Mouse (Mus musculus) ES-Bruce4 (cell line): ENCODE measurements at regions not wholly inside any gene's neighbourhood (a gene's known extent, or its start where the extent isn't known, plus 50 kb on each side); places are given as distances from the start of the nearest gene placed in this dataset.
A peak's percentile ranks its signal among the peaks of the same experiment; 100 is the strongest.

Experiments used
- H3K27ac ChIP-seq: 2 replicates; pipeline ENCODE4 v1.5.1; 2012; ENCODE audit warnings: low read length, inconsistent platforms; ENCODE audit not compliant: insufficient read depth
- H3K27me3 ChIP-seq: 2 replicates; pipeline ENCODE4 v1.6.1; 2012; ENCODE audit warnings: mild to moderate bottlenecking, low read length, inconsistent platforms; ENCODE audit not compliant: control insufficient read depth, poor library complexity, insufficient read depth, severe bottlenecking
- H3K36me3 ChIP-seq: 2 replicates; pipeline ENCODE4 v1.6.1; 2012; ENCODE audit warnings: inconsistent platforms, mild to moderate bottlenecking, low read length, moderate library complexity; ENCODE audit not compliant: control insufficient read depth, poor library complexity, insufficient read depth, severe bottlenecking
- H3K4me1 ChIP-seq: one replicate; pipeline ENCODE4 v1.8.1; 2011; ENCODE audit warnings: low read length; ENCODE audit not compliant: control insufficient read depth, insufficient read depth
- H3K4me3 ChIP-seq: 2 replicates; pipeline ENCODE4 v1.5.1; 2011; ENCODE audit warnings: low read depth, mild to moderate bottlenecking, low read length
- H3K9ac ChIP-seq: 2 replicates; pipeline ENCODE4 v1.6.1; 2012; ENCODE audit warnings: low read depth, mild to moderate bottlenecking, inconsistent platforms; ENCODE audit not compliant: poor library complexity, severe bottlenecking
- H3K9me3 ChIP-seq: replicated peaks from 2 replicates; pipeline ENCODE4 v1.6.1; 2012; ENCODE audit warnings: mild to moderate bottlenecking, low read length, inconsistent platforms; ENCODE audit not compliant: control insufficient read depth, poor library complexity, insufficient read depth, severe bottlenecking
- CTCF ChIP-seq: IDR thresholded peaks from one replicate; pipeline ENCODE4 v1.8.1; 2011; ENCODE audit warnings: low read depth, low read length
- EP300 ChIP-seq: IDR thresholded peaks from 2 replicates; pipeline ENCODE4 v1.6.1; 2011; ENCODE audit warnings: low read depth, low read length; ENCODE audit not compliant: insufficient read depth
- POLR2A ChIP-seq: IDR thresholded peaks from one replicate; pipeline ENCODE4 v1.8.1; 2011; ENCODE audit warnings: low read length; ENCODE audit not compliant: insufficient read depth

DNA sequence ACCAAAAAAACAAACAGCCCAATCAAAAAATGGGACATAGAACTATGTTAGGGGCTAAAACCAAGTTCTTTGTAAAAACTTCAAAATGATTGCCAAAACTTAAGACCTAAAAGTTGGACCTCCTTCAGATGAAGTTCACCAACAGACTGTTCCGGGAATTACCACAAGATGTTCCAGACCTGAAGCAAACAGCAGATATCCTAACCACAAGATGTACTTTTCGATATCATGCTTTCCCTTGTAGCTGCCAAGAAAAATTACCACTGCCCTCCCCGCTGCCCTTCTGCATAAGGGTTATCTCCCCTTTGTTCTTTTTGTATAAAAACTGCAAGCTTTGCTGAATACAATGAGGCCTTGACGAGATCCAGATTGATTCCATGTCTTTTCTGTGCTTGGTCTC, 214.0 kb upstream of the Ube2dnl1 start:
- no peaks in the 10 kb centered on the region for H3K9me3 ChIP-seq
- no peak overlapping the region for H3K27ac ChIP-seq
- no peaks in the 10 kb centered on the region for H3K36me3 ChIP-seq
- H3K27me3 ChIP-seq = no peaks in the 10 kb centered on the region
- no peak overlapping the region for H3K4me3 ChIP-seq
- TF ChIP-seq CTCF = no peak
- no peak for TF ChIP-seq EP300
- no peak for TF ChIP-seq POLR2A
- H3K4me1 ChIP-seq = peaks cover 2% of the 10 kb centered on the region
- H3K9ac ChIP-seq = no peak overlapping the region

DNA sequence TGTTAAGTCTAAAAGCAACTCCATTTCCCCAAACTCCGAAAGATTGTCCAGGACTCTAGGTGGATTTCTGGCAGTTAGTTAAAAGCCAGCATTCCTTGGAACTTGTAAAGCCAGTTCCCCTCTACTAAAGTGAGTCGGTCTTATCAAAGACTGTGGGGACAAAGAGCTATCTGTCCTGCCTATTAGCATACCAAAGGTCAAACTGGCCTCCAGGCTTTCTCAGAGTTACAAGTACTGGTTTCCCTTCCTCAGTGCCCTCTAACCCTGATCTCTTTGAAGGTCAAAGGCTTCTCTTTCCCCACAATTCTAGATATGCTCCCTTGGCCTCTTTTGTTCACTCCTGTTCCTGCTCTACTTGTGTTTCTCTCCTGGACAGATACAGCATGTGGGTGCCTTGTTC, 210.3 kb upstream of the Ube2dnl1 start:
- peak overlapping the region; percentile 28; the same call in 1 of the 2 replicates for H3K27ac ChIP-seq
- H3K27me3 ChIP-seq = no peaks in the 10 kb centered on the region
- no peaks in the 10 kb centered on the region for H3K36me3 ChIP-seq
- no peak overlapping the region for H3K4me3 ChIP-seq
- peaks cover 2% of the 10 kb centered on the region for H3K4me1 ChIP-seq
- H3K9me3 ChIP-seq = no peaks in the 10 kb centered on the region
- TF ChIP-seq EP300 = no peak
- TF ChIP-seq POLR2A = no peak
- TF ChIP-seq CTCF = no peak
- no peak overlapping the region for H3K9ac ChIP-seq

DNA sequence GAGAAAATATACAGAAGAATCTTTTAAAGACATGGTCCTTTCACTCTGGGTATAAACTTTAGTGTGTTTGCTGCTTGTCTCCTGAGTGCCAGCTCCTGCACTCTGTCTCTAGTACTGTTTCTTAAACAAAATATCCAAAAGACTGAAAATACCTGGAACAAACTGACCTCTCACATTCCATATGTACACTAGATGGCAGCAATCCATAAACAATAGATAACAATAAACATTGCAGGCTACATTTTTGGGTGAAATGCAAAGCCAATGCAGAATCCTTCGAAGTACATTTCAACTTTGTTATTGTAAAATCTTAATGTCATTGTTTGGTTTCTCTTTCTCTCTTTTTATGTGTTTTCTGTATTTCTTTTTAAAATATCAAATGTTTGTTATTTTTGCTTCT, 176.6 kb upstream of the Ube2dnl1 start:
- H3K4me1 ChIP-seq = no peaks in the 10 kb centered on the region
- no peak overlapping the region for H3K9ac ChIP-seq
- no peaks in the 10 kb centered on the region for H3K36me3 ChIP-seq
- H3K27me3 ChIP-seq = no peaks in the 10 kb centered on the region
- no peak overlapping the region for H3K4me3 ChIP-seq
- TF ChIP-seq EP300 = no peak
- no peak overlapping the region for H3K27ac ChIP-seq
- H3K9me3 ChIP-seq = no peaks in the 10 kb centered on the region
